8 mouse cellular contexts compared by ENCODE assay signal in genomic region chr7:61877311-61878065, GRCm38 (mm10).
A peak's percentile ranks its signal among the peaks of the same experiment; 100 is the strongest.
DNase-seq lines count a peak whose midpoint lies in the region; ATAC-seq and TF ChIP-seq lines count a peak whose summit lies in the region.

No protein-coding gene starts in this region.

- no peak overlapping the region for H3K27ac ChIP-seq in gastrocnemius, adult 2 months

- peak; percentile 98 for ATAC-seq in cerebellum, adult (ENCODE audit: insufficient number of reproducible peaks, low FRiP score, low TSS enrichment)

- DNase-seq in R1 (ENCODE audit: low read depth, low spot score), result peak; percentile 10
- DNase-seq in frontal cortex, postnatal 10 days (ENCODE audit: low spot score in 2 of 2), result peak; percentile 24 to 52
- peak; percentile 54 to 64 for DNase-seq in left cerebral cortex, adult 18-20 months (ENCODE audit: low spot score in 2 of 2)
- peak; percentile 29 for DNase-seq in retina, postnatal 1 day
- DNase-seq in gastrocnemius, adult 2 months, result no peak
- no peak for DNase-seq in B cell, adult 2 months
- DNase-seq in heart, postnatal 14 days, result no peak

- no peak overlapping the region for H3K4me3 ChIP-seq in gastrocnemius, adult 2 months

- TF ChIP-seq CTCF in gastrocnemius, adult 2 months (IDR thresholded peaks at IDR 0.05), result no peak

- intact Hi-C loops in gastrocnemius, adult 2 months (cut with DNase I), result no loop called here
- intact Hi-C loops in heart, postnatal 14 days (cut with DNase I), result no loop called here

Comparison
In these comparisons a context has a peak if more than half of its experiments do, and no peak if none do; other contexts are left out.
1. DNase-seq: peak in R1 (single experiment), frontal cortex, postnatal 10 days (2 of 2), left cerebral cortex, adult 18-20 months (2 of 2) and retina, postnatal 1 day (single experiment); none in gastrocnemius, adult 2 months (single experiment), B cell, adult 2 months (0 of 2) and heart, postnatal 14 days (0 of 2).